Mouse (Mus musculus) yolk sac, embryonic 10.5 days (tissue): ENCODE results near the gene Il17d.
A peak's percentile ranks its signal among the peaks of the same experiment; 100 is the strongest.

Experiments
- DNase-seq: peaks from one replicate; pipeline ENCODE4 v3.0.0-alpha.2; 2017; ENCODE audit warnings: low spot score

Il17d gene

DNA sequence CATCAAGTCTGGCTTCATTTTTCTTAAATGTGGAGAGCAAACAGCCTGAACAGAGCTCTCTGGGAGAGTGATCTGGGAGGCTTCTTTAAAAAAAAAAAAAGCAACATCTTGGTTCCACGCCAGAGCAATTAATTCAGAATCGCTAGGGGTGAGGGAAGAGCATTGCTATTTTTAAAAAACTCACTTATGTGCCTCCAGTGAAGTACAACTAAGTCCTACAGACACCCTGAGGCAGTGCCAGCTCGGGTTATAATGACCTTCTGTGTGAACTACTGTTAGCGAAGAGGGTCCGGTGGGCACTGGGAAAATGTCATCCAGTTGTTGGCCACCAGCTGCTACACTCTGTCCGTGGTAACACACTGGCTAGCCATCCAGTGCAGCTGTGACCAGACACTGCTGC, 11.1 kb downstream of the Il17d start:
- DNase-seq = no peak

- DNase-seq = no peak
Measured at GRCm38 (mm10) chr14:57536820-57537219, 12.2 kb downstream of the Il17d start.

DNA sequence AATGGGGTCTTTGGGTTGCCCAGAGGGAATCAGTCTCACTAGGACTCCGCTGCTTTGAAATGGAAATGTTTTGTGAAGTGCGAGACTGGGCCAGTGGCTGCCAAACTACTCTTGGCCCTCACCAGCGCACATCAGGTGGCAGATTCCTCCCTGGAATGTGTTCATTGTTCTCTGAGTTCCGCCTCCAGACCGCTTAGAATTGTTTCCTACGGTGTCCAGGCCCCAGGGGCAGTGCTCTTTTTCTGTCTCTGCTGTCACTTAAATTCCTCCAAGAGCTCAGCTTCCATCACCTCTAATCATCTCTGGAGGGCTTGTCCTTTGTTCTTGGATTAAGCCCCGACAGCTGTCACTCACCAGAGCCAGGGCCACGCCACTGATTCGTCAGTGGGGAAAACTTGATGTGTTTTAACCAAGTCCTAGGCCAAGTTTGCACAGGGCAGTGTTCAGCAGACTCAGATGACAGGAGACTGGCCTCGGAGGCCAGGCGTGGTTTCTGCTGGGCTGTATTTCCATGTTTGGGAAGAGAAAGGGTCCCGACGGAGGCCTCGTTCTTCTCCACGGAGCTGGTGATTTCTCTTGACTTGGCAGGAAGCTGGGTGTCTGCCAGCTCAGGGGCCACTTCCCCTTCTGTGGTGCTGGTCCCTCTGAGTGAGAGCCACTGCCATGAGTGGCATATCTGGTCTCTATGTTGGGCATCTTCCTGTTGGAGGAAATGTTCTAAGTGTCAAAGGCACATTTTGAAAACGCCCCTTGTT, 12.9 kb downstream of the Il17d start:
- DNase-seq = no peak

DNA sequence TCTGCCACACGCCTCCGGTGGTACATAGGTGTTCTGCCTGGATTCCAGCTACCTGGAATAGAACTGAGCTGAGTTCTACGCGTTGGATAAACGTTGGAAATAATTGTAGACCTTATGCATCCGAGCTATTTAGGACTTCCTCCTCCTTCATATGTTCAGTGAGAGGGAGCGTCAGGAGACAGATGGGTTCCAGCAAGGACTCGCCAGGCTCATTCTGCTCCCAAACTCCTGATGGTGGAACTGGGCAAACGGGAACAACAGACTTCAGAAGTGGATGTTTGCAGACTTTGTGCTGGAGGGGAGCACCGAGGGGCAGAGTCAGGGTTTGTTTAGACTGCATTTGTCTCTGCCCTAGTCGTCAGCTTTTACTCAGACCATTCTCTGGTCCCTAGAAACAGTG, 16.1 kb downstream of the Il17d start:
- no peak for DNase-seq

DNA sequence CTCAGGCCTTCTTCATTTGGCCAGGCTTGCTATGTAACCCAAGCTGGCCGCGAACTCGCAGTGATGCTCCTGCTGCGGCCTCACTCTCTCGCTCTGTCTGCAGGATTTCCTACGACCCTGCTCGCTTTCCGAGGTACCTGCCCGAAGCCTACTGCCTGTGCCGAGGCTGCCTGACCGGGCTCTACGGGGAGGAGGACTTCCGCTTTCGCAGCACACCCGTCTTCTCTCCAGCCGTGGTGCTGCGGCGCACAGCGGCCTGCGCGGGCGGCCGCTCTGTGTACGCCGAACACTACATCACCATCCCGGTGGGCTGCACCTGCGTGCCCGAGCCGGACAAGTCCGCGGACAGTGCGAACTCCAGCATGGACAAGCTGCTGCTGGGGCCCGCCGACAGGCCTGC, 17.7 kb downstream of the Il17d start:
- no peak for DNase-seq

DNA sequence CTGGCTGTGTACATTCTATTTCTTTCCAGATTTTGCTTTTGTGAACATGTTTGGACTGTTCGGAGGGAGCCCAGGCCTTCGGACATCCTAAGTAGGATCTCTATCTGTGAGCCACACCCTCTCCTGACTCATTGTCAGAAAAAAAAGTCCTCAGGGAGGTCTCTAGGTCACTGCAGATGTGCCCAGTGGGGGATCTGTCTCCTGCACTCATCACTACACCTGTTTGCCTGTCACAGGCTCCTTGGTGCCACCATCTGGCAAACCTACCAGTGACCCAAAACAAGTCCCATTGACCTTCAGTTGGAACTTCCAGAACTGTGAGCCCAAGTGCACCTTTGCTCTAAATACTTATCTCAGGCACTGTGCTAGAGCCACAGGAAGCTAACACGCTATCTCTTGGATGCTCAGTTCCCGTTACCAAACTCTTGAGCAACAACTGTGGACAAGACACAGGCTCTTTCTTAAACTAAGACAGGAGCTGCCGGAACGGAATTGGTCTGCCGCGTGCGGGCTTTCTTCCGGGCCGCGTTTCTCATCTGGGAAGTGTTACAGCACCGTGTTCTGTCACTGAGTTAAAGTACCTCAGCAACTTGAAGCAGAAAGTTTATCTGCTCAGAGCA, 19.0 kb downstream of the Il17d start:
- no peak for DNase-seq

DNA sequence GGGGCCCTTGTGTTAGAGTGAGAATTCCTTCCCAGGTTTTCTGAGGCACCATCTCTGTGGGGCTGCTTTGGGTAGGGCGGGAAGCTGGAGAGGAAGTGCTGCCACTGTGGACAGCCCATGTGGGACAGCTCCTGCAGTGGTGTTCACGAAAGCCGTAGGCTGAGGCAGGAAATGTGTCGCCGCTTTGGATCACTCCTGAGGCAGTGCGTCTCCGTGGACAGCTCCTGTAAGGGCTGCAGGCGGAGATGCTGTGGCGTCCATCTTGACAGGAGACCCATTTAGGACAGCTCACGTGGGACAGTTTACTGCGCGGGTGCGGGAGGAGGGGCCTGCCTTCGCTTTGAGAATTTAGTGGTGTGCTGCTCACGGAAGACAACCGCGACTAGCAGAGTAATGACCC, 20.9 kb downstream of the Il17d start:
- no peak for DNase-seq

DNA sequence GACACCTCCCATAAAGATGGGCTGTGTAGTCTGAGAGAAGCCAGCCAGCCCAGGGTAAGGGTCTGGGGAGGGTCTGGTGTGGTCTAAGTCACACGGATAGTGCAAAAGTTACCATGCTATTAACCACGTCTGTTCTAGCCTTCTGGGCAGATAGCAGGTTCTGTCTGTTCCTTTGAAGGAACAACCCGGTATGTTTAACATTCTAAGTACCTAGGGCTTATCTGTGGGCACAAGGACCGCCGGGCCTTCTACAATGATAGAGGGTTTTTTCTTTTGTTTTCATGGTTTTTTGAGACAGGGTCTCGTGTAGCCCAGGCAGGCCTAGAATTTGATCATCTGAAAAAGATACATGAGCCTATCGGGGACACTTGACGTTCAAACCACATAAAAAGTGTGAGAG, 21.6 kb downstream of the Il17d start:
- DNase-seq = no peak

GRCm38 (mm10) chr14:57546557-57547021, 22.0 kb downstream of the Il17d start:
- DNase-seq = peak; percentile 83

GRCm38 (mm10) chr14:57547062-57547461, 22.5 kb downstream of the Il17d start:
- no peak for DNase-seq

DNA sequence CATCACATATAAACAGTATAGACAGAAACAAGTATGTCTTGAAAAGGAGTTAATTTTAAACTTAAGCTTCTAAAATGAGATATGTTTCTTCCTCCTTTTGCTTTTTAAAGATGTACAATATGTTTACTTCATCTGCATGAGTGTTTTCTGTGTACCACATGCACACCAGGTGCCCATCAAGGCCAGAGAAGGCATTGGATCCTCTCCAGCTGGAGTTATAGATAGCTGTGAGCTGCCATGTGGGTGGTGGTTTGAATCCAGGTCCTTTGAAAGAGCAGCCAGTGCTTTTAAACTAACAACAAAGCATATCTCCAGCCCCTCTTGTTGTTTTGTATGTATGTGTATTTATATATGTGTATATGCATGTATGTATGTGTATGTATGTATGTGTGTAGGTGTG, 28.4 kb downstream of the Il17d start:
- no peak for DNase-seq

GRCm38 (mm10) chr14:57554434-57554833, 29.9 kb downstream of the Il17d start:
- no peak for DNase-seq

DNA sequence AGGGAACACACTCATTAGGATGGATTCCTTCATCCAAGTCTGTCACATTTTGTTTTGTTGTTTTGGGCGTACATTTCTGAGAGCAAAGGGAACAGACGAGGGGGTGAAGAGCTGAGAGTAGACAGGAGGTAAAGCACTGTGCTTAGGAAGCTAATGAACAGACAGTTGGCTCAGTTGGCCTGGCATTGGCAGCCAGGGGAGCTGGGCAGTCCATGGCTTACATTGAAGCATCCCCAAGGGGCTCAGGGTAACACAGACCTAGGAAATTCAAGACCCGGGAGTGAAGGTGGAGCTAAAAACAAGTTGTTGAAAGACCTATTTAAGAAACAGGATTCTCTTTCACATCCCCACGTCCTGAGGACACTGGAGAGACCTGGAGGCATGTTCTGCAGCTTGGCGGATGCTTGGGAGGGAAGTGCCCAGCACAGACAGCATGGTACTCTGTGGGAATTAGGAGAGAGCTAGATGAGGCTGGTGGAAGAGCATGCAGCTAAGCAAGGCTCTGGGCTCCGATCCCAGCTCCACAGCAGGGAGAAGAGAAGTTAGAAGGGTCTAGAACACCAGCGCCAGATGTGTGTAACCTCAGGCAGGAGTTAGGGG, 31.0 kb downstream of the Il17d start:
- no peak for DNase-seq

GRCm38 (mm10) chr14:57556922-57557321, 32.3 kb downstream of the Il17d start:
- DNase-seq = no peak

GRCm38 (mm10) chr14:57565626-57566025, 41.0 kb downstream of the Il17d start:
- no peak for DNase-seq

GRCm38 (mm10) chr14:57571155-57572133, 46.9 kb downstream of the Il17d start, which contains the start of gene Eef1akmt1:
TSS of gene Eef1akmt1 (minus strand) at chr14:57571612.
- peak; percentile 95 for DNase-seq

DNA sequence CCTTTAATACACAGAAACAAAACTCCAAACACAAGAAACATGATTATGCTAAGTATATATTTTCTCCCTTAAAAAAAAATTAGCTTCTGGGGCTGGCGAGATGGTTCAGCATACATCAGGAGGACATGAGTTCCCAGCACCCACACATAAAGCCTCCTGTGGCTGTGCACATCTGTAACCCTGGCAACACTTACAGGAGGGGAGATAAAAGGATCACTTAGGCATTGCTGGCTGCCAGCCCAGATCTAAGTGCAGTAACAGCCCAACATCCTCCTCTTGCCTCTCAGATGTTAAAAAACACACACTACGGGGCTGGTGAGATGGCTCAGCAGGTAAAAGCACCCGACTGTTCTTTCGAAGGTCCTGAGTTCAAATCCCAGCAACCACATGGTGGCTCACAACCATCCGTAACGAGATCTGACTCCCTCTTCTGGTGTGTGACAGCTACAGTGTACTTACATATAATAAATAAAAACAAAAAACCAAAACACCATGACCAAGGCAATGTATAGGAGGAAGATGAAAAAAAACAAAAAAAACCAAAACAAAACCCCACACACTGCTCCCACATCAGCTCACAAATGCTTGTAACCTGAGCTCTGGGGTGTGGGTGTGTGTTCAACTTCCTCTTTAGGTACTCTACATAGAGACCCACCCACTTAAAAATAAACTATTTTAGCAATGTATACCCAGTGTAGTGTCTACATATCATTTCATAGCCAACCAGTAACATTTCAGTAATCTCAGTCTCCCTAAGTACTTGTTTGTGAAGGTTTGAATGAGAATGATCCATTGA, 50.4 kb downstream of the Il17d start:
- DNase-seq = no peak

DNA sequence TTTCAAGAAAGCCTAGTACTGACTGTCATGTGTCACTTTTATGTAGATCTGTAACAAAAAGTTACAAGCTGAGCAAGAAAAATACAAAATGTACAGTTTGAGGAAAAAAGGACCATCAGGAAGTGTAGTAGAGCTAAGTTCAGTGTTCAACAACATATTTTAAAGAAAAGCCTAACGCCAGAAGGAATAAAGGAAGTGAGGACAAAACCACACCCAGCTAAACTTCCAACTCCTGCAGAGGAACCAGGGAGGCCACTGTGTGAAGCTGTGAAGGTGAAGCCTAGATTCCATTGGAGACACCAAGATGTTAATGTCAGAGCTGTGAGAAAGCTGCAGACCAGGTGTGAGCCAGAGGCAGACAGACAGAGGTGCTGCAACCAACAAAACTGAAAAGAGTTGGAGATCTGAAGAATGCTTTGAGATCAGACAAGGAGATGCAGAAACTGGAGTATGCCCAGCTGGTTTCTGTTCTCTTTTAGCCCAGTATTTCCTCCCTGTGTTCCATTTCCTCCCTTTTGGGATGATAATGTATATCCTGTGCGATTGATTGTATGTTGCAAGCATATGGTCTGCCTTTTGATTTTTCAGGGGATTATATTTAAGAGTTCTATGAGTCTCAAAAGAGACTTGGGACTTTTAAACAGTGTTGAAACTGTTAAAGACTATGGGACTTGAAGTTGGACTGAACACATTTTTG, 51.9 kb downstream of the Il17d start:
- DNase-seq = no peak

- DNase-seq = no peak
Measured at GRCm38 (mm10) chr14:57591830-57592229, 67.3 kb downstream of the Il17d start.
